Mouse (Mus musculus): Measurements from ENCODE around the gene Kazn.

The Kazn gene

DNA sequence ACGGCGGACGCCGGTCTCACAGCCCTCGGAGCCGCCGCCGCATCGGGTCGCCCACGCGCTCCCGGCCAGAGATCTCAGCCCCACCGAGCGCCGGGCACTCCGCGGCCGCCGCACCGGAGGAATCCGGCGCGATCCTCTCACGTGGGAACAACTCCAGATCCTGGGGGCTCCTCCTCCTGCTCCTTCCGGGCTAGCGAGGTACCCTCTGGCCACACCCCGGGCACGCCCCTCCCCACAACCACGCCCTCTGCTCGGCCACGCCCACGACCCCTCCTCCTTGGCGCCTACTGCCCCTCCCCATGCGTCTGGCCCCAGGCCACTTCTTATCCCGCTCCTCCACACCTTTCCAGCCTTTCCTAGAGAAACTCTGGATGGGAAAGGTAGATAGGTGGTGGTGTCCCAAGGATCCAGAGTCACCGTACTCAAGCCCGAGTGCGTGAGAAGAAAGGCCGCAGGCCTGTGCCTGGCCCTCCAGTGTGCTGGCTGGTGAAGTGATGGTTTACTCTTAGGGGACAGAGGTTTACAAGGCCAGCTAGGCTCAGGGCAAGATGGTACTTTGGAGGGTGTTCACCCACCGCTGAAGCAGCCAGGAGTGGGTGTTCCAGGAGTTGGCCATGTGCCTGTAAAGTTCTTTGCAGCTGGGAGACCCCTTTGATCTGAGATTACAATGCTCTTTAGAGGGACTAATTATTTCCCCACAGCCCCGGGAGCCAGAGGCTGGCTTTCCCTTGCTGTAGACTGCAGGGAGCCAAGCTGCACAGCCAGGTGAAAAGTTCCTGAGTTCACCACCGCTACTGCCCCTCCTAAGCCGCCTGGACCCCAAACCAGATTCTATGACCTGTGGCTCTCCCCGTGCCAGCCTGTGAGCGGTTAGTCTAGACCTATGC lies at the start of gene Kazn:
Kazn (minus strand) TSS at position 162 of the 887 bp plus-strand sequence.
- peak; percentile 89 to 94 for DNase-seq (ENCODE audit: low spot score in 2 of 2)

DNA sequence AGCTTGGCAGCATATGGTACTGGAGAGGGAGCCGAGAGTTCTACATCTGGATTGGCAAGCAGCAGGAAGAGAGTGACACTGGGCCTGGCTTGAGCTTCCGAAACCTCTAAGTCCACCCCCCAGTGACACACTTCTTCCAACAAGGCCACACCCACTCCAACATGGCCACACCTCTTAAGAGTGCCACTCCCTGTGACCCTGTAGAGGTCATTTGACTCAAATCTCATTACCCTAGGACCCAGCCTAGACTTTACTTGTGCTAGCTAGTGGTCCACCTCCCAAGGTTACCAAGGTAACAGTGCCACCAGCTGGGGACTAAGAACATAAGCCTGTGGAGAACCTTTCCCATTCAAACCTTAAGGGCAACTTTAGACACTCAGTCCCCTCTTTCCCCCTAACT lies 46.3 kb upstream of the Kazn start:
- no peak for DNase-seq (ENCODE audit: low spot score in 2 of 2)

DNA sequence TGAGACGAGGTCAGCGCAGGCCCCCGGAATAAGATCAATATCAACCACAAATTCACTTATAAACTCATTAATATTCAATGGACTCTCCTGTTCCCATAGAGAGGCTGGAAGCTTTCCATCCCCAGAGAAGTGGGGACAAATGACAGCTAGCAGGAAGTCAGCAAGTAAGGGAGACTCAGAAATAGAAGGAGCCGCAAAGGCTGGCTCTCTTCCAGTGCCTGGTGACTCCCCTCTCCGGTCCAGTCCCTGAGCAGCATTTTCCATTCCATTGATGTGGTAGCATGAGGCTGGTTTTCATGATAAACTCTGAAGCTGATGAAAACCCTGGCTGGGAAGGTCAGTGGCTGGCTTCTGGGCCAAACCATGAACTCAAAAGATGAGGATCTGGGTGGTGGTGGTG lies 44.7 kb upstream of the Kazn start:
- no peak for DNase-seq (ENCODE audit: low spot score in 2 of 2)

DNA sequence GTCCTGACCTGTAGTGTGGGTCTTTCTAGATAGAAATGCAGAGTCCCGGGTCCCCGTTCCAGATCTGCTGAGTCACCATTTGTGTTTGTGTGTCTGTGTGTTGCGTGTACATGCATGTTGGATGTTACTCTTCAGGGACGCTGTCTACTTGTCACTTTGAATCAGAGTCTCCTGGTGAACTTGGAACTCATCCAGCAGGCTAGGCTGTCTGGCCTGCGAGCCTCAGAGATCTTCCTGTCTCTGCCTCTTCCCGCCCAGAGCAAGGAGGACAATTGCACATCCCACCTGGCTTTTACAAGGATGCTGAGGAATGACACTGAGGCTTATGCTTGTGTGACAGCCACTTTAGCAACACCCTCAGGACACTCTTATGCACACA lies 39.0 kb upstream of the Kazn start:
- DNase-seq (ENCODE audit: low spot score in 2 of 2), result no peak

DNA sequence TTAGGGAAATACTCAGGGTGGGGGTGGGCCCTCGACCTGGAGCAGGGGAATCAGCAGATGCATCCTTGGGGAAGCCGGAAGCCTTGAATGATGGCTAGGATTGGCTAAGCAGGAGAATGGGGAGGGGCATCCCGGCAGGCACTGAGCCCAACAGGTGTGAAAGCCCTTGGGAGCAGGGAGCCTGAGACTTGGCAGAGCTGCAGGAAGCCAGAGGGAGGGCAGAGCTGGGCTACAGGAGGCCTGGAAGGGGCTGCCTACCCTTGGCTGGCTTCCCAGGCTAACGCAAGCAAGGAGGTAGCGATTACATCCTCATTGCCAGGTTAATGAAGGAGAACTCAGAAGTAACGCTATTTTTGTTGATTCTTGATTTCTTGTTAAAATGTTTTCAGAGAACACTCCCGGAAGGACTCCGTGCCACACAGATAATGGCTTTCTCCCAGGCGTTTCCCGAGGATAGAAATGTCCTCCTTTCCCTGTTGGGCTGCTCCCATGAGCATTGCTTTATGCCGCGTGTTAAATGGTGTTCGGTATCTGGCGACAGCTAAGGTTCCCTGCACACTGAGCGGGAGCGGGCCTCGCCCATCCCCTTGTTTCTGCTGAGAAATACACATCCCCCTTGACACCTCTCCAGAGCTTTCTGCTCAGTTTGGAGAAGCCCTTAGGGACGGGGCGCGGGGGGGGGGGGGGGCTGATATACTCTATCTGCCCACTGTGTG lies 38.4 kb upstream of the Kazn start:
- no peak for DNase-seq (ENCODE audit: low spot score in 2 of 2)

DNA sequence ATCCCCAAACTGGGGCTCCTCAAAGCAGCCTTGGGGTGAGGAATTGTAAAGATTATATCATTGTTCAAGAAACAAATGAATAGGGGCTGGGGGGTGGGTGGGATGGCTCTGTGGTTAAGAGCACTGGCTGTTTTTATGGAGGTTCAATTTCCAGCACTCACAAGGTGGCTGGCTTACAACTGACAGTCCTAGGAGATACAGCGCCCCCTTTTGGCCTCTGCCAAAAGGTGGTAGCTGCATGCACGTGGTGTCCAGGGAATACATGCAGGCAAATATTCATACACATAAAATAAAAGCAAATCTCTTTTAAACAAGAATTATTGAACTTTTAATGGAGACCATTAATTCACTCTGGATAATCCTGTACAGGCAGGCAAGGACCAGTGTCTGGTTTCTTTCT lies 36.0 kb upstream of the Kazn start:
- no peak for DNase-seq (ENCODE audit: low spot score in 2 of 2)

DNA sequence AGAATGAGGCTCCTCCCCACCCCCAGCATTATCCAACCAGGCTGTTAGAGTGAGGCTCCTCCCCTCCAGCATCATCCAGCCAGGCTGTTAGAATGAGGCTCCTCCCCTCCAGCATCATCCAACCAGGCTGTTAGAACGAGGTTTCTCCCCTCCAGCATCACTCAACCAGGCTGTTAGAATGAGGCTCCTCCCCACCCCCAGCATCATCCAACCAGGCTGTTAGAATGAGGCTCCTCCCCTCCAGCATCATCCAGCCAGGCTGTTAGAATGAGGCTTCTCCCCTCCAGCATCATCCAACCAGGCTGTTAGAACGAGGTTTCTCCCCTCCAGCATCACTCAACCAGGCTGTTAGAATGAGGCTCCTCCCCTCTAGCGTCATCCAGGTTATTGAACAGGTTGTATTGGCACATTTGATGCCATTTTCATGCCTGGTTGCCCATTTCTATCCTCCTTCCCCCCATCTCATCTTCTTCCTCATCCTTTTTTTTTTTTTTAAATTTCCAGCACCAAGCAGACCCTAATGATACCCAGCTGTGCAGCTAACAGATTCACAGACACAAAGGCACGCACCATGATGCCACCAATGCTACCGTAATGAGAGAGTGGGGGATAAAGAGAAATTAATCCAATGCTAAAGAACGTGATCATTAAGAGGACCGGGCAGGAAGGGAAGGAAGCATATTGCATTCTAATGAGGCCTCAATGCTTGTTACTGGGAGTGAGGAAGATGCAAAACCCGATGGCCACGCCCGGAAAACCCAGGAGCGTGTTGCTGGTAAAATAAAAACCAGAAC lies 35.4 kb upstream of the Kazn start:
- no peak for DNase-seq (ENCODE audit: low spot score in 2 of 2)

DNA sequence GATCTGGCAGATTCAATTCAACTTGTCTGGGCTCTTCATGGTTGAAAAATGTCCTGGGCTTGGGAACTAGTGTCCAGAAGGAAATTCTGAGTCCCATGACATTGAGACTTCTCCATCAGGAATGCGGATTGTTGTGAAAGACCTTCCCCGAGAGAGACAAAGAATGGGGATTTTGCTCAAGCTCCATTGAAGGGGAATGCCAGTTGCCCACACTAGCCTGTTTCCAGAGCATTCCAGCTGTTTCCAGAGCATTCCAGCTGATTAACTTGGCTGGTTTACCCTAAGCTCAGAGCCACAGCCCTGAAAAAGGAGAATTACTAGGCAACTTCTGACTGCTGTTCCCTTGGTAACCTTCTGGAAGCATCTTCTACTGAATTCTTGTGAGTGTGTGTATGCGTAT lies 32.3 kb upstream of the Kazn start:
- no peak for DNase-seq (ENCODE audit: low spot score in 2 of 2)

DNA sequence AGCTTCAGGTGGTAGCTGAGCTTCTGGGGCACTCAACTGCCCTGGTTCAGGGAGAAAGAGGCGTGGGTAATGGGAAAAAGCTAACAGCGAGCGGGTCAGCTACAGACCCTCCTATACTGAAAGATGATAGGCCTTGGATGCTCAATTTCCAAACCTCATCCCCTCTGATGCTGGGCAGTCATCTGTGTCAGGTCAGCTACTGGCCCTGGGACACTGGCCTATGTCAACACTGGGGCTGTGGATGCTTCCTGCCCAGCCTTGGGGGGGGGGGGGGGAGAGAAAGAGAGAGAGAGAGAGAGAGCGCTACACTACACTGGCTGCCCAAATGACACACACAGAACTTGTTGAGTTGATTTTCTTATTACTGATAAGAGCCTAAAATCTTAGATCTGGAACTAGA lies 28.6 kb upstream of the Kazn start:
- no peak for DNase-seq (ENCODE audit: low spot score in 2 of 2)

DNA sequence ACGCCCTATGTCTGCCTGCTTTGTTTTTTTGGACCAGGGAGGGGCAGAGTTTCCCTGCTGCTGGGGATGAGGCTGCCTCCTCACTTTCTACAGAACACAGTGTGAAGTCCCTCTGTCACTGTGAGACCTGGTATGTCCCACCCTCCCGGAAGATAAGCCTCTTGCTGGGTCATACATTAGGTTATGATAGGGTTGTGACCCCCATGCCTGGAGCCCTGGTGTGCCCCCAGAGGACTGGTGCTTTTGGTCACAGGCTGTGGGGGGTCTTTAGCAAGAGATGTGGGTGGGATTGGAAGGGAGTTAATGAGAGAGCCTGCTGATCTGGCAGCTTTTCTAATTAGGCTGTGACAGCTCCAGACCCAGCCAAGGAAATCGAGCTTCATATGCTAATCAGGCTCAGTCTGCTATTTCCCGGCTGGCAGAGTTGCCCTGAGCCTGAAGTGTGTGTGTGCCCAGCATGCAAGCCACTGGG lies 28.2 kb upstream of the Kazn start:
- DNase-seq (ENCODE audit: low spot score in 2 of 2), result no peak

DNA sequence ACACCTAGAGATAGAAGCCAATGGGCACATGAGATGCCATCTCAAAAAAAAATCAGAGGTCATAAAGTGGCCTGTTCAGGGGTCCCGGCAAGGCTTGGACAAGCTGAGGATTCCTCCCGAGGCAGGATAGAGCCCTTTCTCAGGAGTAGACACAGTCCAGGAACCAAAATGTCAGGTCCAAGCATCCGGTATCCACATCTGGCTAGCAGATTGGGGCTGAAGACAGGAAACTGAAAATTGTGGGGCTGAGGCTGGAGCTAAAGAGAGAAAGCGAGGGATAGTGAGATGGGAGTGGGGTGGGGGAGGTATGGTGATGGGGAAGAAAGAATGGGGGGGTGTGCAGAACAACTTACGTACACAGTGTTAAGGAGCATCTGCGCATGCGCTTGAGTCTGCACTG lies 25.1 kb upstream of the Kazn start:
- DNase-seq (ENCODE audit: low spot score in 2 of 2), result no peak

DNA sequence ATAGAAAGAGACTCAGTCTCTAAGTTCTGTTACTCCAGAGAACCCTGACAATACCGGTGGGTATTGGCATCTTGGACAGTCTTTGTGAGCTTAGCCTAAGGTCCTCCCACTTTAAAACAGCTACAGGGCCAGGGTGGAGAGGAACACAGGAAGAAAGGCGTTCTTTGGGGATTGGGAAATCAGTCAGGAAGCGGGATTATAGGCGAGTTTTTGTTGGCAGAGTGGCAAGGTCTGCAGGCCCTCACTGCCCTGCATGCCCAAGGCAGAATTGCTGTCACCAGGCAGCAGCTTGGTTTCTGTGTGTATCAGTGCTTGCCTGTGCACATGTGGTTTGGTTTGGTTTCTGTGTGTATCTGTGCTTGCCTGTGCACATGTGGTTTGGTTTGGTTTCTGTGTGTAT lies 22.5 kb upstream of the Kazn start:
- no peak for DNase-seq (ENCODE audit: low spot score in 2 of 2)

DNA sequence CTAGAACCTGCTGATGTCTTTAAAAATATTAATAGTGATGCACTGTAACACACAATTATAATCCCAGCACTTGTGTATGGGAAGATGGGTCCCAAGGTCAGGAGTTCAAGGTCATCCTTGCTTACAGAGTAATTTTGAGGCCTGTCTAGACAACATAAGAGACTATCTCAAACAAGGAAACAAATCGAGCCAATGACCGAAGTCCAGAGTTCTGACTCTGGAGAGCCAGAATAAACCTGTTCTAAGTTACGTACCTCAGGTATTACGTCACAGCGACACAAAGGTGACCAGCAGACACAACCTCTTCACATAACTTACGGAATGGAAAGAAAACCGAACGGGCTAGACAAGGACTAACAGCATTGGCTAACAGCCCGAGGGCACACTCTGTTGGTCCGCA lies 19.5 kb upstream of the Kazn start:
- DNase-seq (ENCODE audit: low spot score in 2 of 2), result no peak

DNA sequence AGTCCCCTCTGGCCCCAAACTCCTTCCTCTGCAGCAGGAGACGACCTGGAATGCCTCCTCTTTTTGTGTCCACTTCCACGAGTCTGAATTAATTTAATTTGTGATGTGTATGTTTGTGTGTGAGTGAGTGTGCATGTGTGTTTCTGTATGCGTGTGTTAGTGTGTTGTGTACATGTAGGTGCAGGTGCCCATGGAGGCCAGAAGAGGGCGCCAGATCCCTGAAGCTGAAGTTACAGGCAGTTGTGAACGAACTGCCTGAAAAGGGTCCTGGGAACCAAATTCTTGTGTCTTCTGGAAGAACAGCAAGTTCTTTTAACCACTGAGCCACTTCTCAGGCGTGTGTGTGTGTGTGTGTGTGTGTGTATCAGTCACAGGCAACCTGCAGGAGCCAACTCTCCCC lies 14.9 kb upstream of the Kazn start:
- no peak for DNase-seq (ENCODE audit: low spot score in 2 of 2)

DNA sequence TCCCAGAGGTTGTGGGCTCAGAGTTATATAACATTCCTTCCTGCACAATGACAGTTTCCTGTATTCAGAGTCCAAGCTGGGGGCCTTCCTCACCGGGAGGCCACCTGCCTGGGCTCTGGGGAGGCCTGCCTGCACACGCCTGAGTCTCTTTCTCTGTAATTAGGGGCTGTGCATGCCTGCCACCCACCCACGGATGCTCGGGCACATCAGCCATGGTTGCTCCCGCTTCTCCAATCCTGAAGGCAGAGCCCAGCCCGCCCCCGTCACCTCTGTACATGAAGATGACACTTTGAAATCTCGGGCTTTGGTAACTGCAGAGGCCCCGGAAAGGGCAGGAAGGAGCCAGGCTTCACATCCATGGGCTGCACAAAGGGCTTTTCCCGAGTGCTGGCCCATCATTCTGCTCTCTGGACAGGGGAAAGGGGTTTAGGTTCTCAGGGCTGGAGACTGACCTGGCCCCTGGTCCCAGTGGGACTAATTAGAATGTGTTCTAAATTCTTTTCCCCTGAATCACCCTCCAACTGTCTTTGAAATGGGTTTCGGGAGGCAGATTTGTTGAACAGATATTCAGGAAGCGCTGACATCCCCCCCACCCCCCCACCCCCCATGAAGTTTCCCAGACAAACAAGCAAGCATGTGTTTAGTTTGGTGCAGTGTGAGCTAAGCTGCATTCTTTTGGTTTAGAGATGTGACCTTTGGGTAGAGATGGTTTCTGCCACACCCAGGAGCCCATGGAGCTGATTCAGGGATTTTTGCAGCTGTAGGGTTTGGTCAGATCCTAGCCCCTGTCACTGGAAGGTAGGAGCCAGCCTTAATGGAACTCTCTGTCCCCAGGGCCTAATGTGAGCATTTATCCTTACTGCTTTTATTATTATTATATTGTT lies 12.5 kb upstream of the Kazn start:
- DNase-seq (ENCODE audit: low spot score in 2 of 2), result no peak

DNA sequence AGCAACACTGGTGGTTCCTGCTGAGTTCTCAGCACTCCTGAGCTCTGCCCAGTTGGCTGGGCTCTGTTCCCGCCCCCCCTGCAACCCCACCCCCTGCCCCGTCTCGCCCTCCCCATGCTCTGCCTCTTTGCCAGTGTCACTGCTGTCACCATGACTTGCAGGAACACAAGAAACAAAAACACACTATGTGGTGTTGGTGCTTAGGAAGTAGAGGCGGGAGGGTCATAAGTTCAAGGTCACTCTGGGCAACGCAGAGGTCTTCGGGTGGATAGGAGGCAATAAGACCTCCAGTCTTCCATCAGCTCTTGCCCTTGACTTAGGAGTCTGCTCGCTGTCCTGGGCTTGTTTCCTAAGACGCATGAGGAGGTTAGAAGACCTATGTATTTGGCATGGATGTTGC lies 10.9 kb upstream of the Kazn start:
- no peak for DNase-seq (ENCODE audit: low spot score in 2 of 2)

DNA sequence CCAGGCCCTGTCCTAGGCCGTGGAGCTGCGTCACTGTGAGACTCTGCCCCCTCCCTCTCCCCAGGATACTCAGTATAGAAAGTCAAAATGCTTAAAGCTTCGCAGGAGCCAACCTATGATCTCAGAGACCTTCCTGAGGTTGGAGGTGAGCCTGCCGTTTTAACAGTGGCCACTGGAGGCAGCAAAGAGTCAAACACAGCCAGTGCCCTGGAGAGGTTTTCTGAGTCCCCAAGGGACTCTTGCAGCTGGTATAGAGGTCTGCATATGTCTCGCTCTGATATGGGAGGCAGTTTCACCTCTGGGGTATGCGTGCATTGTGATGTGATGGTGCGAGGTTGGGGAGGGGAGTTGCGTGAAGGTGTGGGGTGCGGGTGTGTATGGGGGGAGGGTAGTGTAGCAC lies 10.2 kb upstream of the Kazn start:
- DNase-seq (ENCODE audit: low spot score in 2 of 2), result no peak

DNA sequence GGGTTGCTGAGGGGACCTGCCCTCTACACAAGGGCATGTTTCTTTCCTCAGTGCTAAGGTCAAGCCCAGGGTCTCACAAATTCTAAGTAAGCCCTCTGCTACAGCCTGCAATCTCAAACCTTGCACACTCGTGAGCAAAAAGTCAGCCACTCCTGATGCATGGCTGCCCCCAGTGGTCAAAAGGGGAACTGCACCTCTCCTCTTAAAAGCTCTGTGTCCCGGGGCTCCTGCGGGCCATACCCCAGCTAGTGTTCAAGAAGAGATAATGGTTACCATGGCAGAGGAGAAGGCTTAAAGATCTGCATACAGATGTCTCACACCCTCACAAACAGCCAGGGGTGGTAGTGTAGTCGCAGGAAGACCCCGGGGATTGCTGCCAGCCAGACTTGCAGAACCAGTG lies 9.2 kb upstream of the Kazn start:
- peak in 1 of 2 experiments; percentile 89 for DNase-seq (ENCODE audit: low spot score in 2 of 2)

DNA sequence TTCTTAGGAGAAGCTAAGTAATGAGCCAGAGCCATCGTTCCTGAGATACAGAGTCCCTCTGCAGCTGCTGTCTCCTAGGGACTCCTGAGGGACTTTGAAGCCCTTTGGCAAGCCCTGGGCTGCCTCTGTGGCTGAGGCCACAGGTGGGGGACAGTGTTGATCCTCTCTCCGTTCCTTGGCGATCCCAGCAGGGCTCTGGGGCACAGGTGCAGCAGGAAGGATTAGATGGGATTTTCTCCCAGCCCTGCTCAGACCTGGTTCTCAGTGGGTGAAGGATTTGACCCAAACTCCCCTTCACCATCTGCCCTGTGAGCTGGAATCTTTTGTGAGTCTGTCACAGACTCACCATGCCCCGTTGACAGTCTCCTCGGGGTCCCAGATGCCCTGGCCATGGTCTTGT lies 7.5 kb upstream of the Kazn start:
- no peak for DNase-seq (ENCODE audit: low spot score in 2 of 2)

DNA sequence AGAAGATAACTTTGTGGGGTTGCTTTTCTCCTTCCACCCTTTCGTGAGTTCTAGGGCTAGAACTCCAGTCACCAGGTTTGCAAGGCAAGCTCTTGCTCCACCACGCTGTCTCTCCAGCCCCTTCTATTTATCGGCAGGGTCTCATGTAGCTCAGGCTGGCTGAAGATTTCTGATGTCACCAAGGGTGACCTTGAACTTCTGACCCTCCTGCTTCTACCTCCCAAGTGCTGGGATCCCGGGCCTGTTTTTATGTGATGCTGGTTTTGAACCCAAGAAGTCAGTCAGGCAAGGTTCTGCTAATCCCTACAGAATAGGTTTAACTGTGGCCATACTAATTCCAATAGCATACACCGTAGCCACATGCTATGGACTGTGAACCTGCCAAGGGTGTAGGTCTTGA lies 5.4 kb upstream of the Kazn start:
- DNase-seq (ENCODE audit: low spot score in 2 of 2), result no peak

DNA sequence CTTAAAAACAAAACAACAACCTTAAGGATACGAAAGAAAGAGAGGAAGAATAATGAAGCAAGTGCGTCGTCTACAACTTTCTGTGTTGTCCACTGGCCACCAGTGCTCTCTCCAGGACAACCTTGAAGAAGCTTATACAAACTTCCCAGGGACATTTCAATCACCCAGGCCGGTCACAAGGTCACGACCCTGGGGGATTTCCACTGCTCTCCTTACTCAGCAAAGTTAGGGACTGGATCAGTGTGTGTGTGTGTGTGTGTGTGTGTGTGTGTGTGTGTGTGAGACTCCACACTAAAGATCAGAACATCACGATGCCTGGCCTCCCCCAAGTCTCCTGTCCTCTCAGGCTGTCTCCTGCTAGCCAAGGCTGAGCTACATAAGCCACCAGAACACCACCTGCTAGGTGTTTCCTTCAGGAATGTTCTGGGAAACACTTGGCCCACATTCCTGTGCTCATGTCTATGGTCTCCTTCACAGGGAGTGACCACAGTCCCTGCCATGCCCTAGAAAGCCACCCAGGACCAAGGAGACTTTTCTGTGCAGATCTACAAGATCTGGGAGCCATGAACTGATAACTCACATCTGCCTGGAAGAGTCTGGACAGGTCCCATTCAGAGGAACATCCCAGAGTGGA lies 3.7 kb upstream of the Kazn start:
- no peak for DNase-seq (ENCODE audit: low spot score in 2 of 2)

Measured in urinary bladder, postnatal 4 days (tissue).